Mouse (Mus musculus): Measurements from ENCODE around the gene Capn12. TPM values are rescaled to one million over a fixed set of nuclear protein-coding genes. Genes with fewer than 3 reads are reported as not detected.

Capn12 gene
- total and polyA plus RNA-seq, 2 experiments from 2014 or later = 0.53 TPM; not detected in 1

- Histone ChIP-seq H3K9ac (replicated peaks; ENCODE audit: low read length) (no peak overlapping the region), H3K4me3 (ENCODE audit: low read length) (no peak overlapping the region), H3K27ac (peak overlapping the region; percentile 45; the same call in 1 of the 2 replicates), H3K4me2 (ENCODE audit: low read depth, low read length) (no peak overlapping the region), H3K27me3 (ENCODE audit: insufficient read depth, low read length) (no peaks in the 10 kb centered on the region), H3K36me3 (ENCODE audit: insufficient read depth, low read length) (peaks cover 92% of the 10 kb centered on the region), H3K9me3 (ENCODE audit: low read length) (no peaks in the 10 kb centered on the region), H3K4me1 (ENCODE audit: insufficient read depth, low read length) (no peaks in the 10 kb centered on the region)
- ATAC-seq (peak; percentile 61; the same call in 1 of the 2 replicates), DNase-seq (ENCODE audit: low spot score) (peak; percentile 5)
- TF ChIP-seq CTCF (IDR thresholded peaks at IDR 0.05; ENCODE audit: low read depth) = no peak
- WGBS = 88% methylated on average over 13 of the region's 13 CpGs
These were observed 20.3 kb downstream of the Capn12 start for GRCm38 (mm10) chr7:28901311-28902125.

DNA sequence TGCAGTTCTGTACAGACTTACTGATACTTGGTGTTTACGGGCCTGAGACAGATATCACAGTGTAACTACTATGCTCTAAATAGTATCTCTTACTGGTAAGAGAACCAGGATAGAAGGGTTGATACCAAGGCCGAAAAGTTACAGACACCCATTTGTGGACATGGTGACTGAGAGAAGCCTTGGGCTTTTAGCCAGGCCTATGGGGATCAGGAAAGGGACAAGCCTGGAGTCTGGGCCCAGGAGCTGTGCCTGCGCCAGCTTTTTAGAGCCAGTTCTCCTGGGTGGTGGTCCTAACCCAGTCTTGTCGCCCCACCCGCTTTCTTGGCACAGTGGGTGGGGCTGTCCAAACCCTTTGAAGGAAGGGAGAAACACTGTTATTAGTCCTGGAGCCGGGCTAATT is 21.0 kb downstream of the Capn12 start:
- Histone ChIP-seq H3K4me3 (ENCODE audit: low read length) (no peak overlapping the region), H3K4me2 (ENCODE audit: low read depth, low read length) (no peak overlapping the region), H3K27me3 (ENCODE audit: insufficient read depth, low read length) (no peaks in the 10 kb centered on the region), H3K4me1 (ENCODE audit: insufficient read depth, low read length) (no peaks in the 10 kb centered on the region), H3K9me3 (ENCODE audit: low read length) (no peaks in the 10 kb centered on the region), H3K9ac (replicated peaks; ENCODE audit: low read length) (no peak overlapping the region), H3K27ac (peak overlapping the region; percentile 32; the same call in 1 of the 2 replicates), H3K36me3 (ENCODE audit: insufficient read depth, low read length) (peaks cover 92% of the 10 kb centered on the region)
- 91% methylated on average over 6 of the region's 6 CpGs for WGBS
- DNase-seq (ENCODE audit: low spot score) (no peak), ATAC-seq (no peak)
- TF ChIP-seq CTCF (IDR thresholded peaks at IDR 0.05; ENCODE audit: low read depth) = no peak

DNA sequence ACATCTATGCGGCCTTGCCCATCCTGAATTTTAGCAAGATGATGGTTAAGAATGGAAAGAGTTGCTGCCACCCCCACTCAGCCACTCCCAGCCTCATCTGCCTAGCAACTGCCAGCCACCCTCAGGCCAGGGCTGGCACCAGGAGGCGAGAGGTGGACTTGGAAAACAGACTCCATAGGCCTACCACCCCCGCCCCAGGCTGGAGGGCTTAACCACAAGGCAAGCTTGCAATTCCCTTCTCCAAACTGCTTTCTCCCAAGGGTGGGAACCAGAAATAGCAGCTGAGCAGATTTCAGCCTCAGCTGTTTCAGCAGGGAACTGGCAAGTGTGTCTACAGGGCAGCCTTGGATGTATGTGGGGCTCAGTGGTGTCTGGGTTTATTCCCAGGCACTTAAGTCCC is 21.6 kb downstream of the Capn12 start:
- H3K4me3 ChIP-seq (ENCODE audit: low read length) = no peak overlapping the region
- peaks cover 88% of the 10 kb centered on the region for H3K36me3 ChIP-seq (ENCODE audit: insufficient read depth, low read length)
- H3K4me2 ChIP-seq (ENCODE audit: low read depth, low read length) = no peak overlapping the region
- DNase-seq (ENCODE audit: low spot score) (no peak), ATAC-seq (no peak)
- no peak overlapping the region for H3K9ac ChIP-seq (replicated peaks; ENCODE audit: low read length)
- H3K4me1 ChIP-seq (ENCODE audit: insufficient read depth, low read length) = no peaks in the 10 kb centered on the region
- H3K27ac ChIP-seq = peak overlapping the region; percentile 32; the same call in 1 of the 2 replicates
- H3K27me3 ChIP-seq (ENCODE audit: insufficient read depth, low read length) = no peaks in the 10 kb centered on the region
- no peaks in the 10 kb centered on the region for H3K9me3 ChIP-seq (ENCODE audit: low read length)
- WGBS = 84% methylated on average over 3 of the region's 3 CpGs
- TF ChIP-seq CTCF (IDR thresholded peaks at IDR 0.05; ENCODE audit: low read depth) = no peak

DNA sequence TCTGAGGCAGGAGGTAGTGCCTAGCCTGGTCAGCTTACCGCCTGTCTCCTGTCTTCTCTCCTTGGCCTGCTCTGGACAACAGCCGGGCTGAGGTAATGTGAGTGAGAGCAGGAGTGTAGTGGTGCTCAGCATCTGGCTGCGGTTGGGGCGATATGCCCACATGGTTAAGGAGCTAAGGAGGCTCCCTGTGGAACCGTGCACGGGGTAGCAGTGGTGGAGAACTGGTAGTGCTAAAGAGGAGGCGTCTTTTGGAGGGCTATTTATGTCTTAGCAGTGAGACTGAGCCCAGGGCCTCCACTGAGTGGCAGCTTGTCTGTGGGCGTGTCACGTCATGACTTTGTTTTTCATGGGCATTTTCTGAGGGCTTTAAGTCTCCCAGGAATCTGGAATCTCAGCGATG is 22.6 kb downstream of the Capn12 start:
- Histone ChIP-seq H3K27ac (no peak overlapping the region), H3K36me3 (ENCODE audit: insufficient read depth, low read length) (peaks cover 84% of the 10 kb centered on the region), H3K4me2 (ENCODE audit: low read depth, low read length) (no peak overlapping the region), H3K4me3 (ENCODE audit: low read length) (no peak overlapping the region), H3K4me1 (ENCODE audit: insufficient read depth, low read length) (no peaks in the 10 kb centered on the region), H3K9ac (replicated peaks; ENCODE audit: low read length) (no peak overlapping the region), H3K9me3 (ENCODE audit: low read length) (no peaks in the 10 kb centered on the region), H3K27me3 (ENCODE audit: insufficient read depth, low read length) (no peaks in the 10 kb centered on the region)
- 89% methylated on average over 10 of the region's 10 CpGs for WGBS
- ATAC-seq (no peak), DNase-seq (ENCODE audit: low spot score) (no peak)
- no peak for TF ChIP-seq CTCF (IDR thresholded peaks at IDR 0.05; ENCODE audit: low read depth)

DNA sequence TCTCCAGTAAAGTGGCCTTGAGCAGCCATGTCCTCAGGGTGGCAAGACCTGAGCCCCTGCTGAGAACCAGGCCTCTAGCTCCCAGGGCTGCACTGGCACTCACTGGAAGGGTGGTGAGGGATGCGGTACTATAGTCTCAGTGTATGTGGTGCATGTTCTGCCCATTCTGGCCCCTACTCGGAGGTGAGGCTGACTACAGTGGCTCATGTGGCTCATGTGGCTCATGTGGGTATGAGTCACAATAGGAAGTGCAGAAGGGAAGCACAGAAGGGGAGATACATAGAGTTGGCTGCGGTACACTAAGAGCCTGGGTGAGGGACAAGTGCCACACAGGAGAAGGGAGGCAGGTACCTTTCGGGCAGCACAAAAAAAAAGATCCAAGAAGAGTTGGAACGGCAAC is 26.0 kb downstream of the Capn12 start:
- 97% methylated on average over 5 of the region's 5 CpGs for WGBS
- no peak for ATAC-seq

GRCm38 (mm10) chr7:28911632-28912031 is 30.4 kb downstream of the Capn12 start:
- no peak for DNase-seq (ENCODE audit: low spot score)
- ATAC-seq = peak; percentile 46; the same call in 1 of the 2 replicates
- WGBS = 77% methylated on average over 4 of the region's 4 CpGs
- Histone ChIP-seq H3K4me1 (ENCODE audit: insufficient read depth, low read length) (no peaks in the 10 kb centered on the region), H3K27ac (0 out of 2 replicates have a peak overlapping the region, but pooled peaks have one; percentile 41), H3K9me3 (ENCODE audit: low read length) (no peaks in the 10 kb centered on the region), H3K27me3 (ENCODE audit: insufficient read depth, low read length) (no peaks in the 10 kb centered on the region), H3K4me2 (ENCODE audit: low read depth, low read length) (no peak overlapping the region), H3K36me3 (ENCODE audit: insufficient read depth, low read length) (peaks cover 71% of the 10 kb centered on the region), H3K4me3 (ENCODE audit: low read length) (no peak overlapping the region), H3K9ac (replicated peaks; ENCODE audit: low read length) (no peak overlapping the region)
- no peak for TF ChIP-seq CTCF (IDR thresholded peaks at IDR 0.05; ENCODE audit: low read depth)

More for the DNA sequence above, 26.0 kb downstream of the Capn12 start:
- Histone ChIP-seq H3K9ac (replicated peaks; ENCODE audit: low read length) (no peak overlapping the region), H3K27ac (no peak overlapping the region), H3K9me3 (ENCODE audit: low read length) (no peaks in the 10 kb centered on the region), H3K4me2 (ENCODE audit: low read depth, low read length) (no peak overlapping the region), H3K4me1 (ENCODE audit: insufficient read depth, low read length) (no peaks in the 10 kb centered on the region), H3K36me3 (ENCODE audit: insufficient read depth, low read length) (peaks cover 81% of the 10 kb centered on the region), H3K4me3 (ENCODE audit: low read length) (no peak overlapping the region), H3K27me3 (ENCODE audit: insufficient read depth, low read length) (no peaks in the 10 kb centered on the region)
- no peak for DNase-seq (ENCODE audit: low spot score)
- no peak for TF ChIP-seq CTCF (IDR thresholded peaks at IDR 0.05; ENCODE audit: low read depth)

DNA sequence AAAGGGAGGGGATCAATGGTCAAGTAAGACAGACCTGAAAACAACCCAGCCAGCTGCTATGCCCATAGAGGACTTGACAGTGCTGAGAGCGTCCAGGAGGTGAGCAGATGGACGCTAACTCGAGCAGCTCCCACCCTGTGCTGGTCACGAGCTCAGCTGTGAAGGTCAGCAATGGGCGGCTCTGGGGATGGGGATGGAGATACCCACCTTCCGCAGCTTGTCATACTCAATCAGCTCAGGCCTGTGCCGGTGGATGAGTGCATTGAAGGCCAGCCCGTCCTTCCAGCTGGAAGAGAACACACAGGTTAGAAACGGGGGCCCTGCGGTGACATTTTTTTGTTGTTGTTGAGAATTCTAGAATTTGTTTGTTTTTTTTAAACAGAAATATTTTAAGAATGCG is 31.9 kb downstream of the Capn12 start:
- no peak for DNase-seq (ENCODE audit: low spot score)
- Histone ChIP-seq H3K9me3 (ENCODE audit: low read length) (no peaks in the 10 kb centered on the region), H3K27me3 (ENCODE audit: insufficient read depth, low read length) (no peaks in the 10 kb centered on the region), H3K4me2 (ENCODE audit: low read depth, low read length) (no peak overlapping the region), H3K36me3 (ENCODE audit: insufficient read depth, low read length) (peaks cover 67% of the 10 kb centered on the region), H3K9ac (replicated peaks; ENCODE audit: low read length) (no peak overlapping the region), H3K4me1 (ENCODE audit: insufficient read depth, low read length) (peaks cover 2% of the 10 kb centered on the region; the same call in 1 of the 2 replicates), H3K27ac (no peak overlapping the region), H3K4me3 (ENCODE audit: low read length) (no peak overlapping the region)
- no peak for ATAC-seq
- no peak for TF ChIP-seq CTCF (IDR thresholded peaks at IDR 0.05; ENCODE audit: low read depth)
- WGBS = 72% methylated on average over 11 of the region's 11 CpGs

All from hindbrain, postnatal 0 days (tissue).